Mouse (Mus musculus): ENCODE measurements at regions not wholly inside any gene's neighbourhood (a gene's known extent, or its start where the extent isn't known, plus 50 kb on each side); places are given as distances from the start of the nearest gene placed in this dataset.

DNA sequence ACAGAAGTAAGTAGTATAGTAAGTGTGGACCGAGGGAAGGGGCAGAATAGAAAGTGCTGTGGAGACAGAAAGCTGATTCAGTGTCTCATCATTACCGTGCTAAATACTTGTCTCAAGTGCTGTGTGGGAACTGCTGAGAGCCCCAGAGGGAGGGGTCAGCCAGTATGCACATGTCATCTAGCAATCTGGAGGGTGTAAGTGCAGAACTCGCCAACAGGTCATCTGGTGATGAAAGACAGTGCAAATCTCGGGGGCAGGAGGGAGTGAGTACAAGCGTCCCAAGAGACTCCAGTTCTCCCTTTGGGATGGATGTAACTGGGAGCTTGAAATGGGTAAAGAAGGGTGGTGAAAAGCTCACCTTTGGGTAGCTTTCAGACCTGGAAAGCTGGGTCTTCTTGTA is 535.7 kb downstream of the Bcl11a start:
- no peak for DNase-seq

DNA sequence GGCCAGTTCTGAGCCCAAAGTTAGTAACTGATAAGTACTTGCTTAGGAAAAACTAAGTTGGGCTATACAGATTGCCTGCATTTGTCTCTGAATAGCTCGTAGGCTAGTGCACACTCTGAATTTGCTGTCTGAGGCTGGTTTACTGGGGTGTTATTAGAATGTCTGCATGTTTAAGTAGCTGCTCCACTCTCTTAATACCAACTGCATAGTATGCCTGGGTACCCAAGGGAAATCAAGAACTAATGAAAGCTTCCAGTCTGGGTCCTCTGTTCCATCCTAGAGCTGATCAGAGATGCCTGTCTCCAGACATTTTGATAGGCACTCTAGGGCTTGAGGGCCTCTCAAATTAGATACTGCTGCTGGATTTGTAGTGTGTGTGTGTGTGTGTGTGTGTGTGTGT is 537.6 kb downstream of the Bcl11a start:
- DNase-seq: no peak

DNA sequence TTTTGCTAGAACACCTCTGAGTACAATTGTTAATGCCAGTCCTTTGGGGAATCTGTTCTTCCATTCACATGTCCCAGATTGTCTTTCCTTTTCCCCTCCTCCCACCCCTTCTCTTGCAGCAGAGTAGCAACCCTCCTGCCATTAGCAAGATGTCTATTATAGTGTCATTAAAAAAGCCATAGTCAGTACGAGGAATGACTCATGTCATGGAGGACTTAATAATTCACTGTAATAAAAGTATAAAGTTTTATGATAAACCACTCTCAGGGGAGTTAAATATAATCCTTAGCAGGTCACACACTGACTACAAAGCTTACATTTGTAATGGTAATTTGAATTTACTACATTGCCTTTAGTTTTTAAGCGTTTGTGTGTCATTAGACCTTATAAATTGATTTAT is 540.7 kb downstream of the Bcl11a start:
- no peak for DNase-seq

DNA sequence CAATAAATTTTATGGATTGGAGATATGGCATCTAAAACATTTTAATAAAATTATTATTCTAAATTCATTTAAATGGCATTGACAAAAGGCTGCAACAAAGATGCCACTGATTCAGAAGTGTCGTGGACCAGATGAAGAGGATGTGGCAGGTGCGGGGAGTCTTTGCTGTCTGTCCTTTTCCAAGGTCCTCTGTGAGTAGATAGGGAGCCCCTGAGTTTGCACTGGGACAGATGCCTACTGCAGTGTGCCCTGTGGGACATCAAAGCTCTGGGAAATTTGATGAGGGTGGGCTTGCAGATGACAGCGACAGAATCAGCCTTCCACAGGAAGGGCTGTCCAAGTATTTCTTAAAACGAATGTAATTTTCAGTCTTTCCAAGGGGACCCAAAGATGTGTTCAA is 541.2 kb downstream of the Bcl11a start:
- no peak for DNase-seq

DNA sequence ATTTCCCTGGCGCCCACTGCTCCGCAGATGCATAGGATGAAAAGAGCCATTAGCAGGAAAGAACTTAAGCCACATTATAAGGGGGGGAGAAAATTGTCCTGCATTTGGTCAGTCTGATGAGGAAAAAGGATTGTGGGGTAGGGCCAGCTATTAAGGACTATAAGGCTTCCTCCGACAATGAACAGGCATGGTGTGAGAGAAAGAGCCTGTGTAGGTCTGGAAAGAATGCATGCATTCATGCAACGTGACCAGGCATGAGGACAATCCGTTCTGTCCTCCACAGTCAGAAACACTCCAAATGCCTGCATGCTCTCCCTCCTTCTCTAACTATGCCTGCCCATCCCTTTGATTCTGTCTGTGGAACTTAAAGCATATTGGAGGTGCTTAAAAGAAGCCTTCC is 550.8 kb downstream of the Bcl11a start:
- no peak for DNase-seq

DNA sequence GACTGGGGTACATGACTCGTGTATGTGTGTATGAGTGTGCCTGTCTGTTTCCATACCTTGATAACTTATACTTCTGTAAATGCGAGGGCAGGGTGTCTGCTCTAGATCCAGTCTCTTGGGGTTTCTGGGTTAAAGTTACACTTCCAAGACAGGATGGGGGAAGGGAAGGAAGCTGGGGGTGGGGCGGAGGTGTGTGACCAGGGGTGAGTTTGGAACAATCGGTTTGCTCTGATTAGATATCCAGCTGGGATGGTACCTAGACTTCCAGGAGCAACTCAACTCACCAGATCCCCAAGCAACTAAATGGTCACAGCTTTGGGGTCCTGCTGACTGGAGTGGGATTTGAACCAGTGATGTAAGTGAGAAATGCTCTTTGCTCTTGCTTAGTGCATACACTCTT is 551.6 kb downstream of the Bcl11a start:
- no peak for DNase-seq

DNA sequence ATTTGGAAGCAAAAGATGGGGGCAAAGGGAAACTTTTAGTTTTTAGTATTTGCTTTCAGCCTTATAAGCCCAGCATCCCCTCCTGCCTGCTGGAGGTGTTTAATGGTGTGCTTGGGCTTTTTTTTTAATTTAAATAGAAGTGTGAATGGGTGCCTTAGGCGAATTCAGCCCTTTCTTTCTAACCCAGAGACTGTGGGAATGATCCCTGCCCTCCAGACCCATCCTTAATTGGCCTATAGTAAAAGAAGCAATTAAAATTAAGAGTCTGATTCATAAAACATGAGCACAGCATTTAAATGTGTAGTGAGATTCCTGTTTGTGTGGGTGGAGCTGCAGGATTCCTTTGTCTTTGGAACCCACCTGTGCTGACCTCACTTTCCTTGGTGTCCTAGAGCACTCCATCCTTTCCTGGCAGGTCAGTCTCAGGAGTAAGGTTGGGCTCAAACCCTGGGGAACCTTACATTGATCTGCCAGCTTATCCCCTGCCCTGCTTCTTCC is 552.6 kb downstream of the Bcl11a start:
- DNase-seq: no peak

DNA sequence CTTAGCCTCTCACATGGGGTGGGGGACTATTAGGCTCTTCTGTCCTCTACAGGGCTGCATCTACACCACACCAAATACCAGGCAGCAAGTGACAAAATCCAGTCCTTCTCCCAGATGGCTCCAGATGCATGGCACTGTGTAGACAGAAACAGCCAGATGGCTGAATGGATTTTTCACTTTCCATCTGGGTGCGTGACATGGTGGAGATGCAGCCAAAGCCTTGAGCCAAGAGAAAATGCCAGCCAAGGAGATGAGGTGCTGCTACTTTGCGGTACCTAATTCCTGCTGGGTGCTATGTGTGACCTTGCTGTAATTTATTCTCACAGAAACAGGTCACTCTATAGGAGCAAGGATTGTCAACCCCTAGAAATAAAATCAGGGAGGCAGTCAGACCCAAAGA is 553.8 kb downstream of the Bcl11a start:
- DNase-seq: no peak

DNA sequence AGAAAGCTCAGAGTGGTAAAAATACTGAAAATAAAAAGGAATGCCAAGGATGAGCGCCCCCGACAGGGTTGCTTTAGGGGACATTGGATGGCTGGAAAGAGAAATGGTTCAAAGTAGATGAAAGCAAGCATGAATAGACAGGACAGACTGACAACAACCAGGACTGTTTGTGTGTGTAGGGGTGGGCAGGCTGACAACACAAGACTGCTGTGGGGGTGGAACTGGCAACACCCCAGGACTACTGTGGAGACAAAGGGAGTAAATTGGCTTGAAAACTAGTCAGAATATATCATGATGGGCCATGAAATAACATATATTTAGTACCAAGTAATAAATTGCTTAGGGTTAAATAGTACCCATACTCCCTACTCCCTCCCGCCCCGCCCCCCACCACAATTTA is 558.9 kb downstream of the Bcl11a start:
- no peak for DNase-seq

DNA sequence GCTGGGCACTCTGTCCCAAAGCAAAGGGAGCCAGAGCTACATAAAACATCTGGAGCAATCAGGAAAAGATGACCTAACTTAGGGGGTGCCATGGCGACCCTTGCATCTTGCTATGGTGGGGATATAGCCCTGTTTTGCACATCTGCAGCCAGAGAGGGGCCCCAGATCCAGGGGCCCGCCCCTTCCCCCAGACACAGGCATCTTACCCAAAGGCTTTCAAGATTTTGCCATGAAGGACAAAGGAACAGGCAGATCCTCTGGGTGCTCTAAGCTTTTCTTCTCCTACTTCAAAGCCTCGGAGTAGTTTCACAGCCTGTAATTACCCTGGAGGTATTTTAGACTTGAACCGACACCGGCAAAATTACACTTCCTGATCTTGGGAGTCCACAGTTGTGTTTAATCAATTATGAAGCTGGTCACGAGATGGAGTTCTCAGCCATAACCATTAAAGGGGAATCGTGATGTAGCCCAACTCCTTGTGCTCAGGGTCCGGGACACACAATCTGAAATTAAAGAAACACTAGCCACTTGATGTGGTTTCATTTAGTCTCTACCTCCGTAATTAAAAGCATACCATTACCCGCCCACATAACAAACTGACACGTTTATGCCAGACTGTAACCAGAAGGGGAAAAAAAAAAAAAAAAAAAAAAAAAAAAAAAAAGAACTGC is 565.7 kb downstream of the Bcl11a start:
- DNase-seq: no peak

DNA sequence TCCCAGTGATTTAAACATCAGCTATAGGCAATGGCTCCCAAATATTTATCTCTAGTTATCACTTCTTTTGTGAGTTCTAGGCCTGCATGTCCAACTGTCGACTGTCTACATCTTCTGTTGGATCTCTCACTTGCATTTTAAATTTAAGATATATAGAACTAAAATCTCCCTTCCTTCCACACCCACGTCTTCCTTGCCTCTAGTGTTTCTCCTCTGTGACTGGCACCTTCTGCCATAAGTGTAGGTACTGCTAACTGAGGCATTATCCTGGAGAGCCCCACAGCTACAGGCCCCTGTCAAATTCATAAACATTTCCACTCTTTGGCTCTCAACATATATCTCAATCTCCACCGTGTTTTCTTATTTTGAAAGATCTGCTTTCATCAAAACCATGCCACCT is 575.0 kb downstream of the Bcl11a start:
- no peak for DNase-seq

DNA sequence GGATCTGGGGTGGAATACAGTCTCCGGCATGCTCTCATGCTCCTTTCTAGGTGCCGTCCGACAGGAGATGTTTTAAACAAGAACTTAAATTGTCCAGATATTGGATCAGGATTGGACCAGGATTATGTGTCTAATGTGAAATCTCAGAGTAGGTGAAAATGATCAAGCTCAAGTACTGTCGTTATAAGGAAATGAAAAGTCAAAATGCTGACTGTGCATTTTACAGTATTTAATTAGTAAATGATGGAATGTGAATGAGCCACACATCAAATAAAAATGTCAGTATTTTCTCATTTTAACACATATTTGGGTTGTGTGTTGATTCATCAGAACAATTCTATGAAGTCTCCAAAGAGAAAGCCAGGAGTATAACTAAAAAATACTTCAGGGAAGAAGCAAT is 586.2 kb downstream of the Bcl11a start:
- no peak for DNase-seq

DNA sequence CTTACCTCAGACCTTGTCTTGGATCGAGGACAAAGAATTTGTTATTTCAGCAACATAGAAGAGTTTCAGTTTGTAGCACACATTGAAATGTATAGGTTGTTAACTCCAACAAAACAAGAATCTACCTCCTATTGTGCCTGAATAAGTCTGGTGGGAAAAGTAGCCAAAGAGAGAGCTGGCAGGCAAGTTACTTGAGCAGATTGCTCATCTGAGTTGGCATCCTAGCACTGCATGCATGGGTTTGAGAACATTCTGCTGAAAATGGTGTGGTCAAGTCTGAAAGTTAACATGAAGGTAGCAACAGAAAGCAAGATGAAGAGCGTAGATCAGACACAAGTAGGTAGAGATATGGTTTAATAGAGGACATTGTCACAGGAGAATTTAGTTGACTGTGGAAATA is 587.5 kb downstream of the Bcl11a start:
- no peak for DNase-seq

DNA sequence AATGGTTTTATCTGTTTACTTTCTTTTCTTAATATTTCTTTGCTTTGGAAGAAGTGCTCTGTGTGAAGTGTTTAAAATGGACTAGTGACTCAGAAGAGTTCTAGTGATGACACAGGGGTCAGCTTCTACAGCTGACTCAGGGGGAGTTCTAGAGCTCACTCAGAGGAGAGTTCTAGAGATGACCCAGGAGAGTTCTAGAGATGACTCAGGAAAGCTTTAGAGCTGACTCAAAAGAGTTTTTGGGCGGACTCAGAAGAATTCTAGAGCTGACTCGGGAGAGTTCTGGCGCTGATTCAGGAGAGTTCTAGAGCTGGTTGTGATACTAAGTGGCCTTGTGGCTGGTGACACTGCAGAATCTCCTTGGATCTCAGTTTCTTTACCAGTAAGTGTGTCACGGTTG is 593.8 kb downstream of the Bcl11a start:
- DNase-seq: no peak

DNA sequence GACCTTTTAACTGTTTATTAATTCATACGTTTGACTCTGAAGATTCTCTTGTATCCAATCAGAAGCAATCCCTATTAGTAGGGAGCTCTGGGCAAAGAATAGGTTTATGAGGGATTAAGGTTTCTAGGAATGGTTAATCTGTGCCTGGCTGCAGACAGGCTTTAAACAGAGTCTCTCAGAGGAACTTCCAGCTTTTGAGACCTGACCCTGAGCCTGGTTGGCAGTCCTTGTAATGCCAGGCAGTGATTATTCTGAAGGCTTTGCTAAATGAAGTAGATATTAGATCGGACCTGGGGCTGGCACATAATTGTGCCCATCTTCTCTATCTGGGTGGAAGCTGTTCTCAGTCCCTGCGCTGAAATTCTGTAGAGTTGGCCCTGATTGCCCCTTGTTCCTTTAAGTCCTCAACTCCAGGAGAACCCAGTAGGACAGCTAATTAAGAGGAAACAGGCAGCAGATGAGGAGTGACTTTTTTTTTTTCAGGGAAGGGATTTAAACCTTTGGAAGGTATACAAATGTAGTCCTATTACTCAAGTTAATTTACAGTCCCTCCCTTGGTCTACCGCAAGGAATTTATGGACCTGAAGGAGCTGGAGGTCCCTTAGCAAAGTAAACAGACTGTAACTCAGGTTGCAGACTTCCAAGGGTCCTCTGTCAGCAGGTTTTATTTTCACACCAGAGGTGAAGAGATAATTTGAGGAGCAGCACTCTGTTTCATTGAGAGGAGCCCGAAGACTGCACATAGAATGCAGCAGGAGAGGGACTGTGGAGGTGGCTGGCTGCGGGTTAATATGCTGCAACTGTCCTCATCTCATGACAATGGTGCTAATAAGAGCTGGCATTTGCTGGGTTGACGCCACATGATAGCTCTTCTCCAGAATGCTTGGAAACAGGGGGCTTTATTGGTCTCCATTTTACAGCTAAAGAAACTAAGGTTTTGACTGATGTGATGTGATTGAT is 595.7 kb downstream of the Bcl11a start:
- peak; percentile 11 for DNase-seq

DNA sequence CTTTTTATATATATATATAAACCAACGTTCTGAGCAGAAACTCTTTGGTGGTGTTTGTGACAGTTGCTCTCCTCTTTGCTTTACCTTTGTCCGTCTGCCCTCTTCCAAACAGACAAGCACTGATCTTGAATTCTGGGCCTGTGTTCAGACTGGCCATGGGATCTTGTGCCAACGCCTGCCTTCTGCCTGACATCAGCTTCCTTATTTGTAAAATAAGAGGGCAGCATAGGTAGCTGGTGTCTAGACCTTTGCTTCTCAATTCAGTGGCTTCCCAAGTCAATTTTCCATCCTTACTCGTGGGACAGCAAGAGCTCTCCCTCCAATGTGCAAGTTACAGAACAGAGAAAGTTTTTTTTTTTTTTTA is 596.3 kb downstream of the Bcl11a start:
- no peak for DNase-seq

DNA sequence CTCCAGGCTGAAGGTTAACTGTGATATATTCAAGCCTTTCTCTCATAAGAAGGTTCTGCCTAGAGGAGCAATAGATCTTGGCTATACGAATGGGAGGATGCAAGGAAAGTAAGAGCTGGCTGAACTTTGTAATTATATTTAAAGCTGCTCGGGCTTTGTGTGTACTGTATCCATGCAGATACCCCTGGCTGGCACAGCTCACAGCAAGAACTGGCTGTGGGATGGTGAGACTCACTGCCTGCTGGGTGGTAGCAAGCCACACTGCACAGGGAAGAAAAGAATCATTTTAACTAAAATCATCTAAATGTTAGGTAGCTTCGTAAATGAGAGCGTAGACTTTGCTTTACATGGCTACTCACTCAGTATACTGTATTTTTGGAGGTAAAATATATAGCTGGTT is 599.2 kb downstream of the Bcl11a start:
- DNase-seq: no peak

DNA sequence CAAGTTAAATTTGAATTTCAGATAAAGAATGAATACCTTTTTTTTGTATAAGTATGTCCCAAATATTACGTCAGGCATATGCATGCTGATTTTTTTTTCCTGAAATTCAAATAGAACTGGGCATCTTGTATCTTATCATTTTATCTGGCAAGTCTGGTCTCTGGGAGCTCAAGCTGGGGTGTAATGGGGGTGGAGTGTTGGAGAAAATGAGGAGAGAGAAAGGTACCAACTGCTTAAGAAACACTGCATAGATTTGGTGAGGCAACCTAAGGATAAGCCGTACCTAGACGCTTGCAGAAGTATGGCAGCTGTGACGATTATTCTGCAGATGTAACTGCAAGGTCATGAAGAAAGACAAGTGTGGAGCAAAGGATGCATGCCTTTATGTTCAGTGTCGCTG is 601.7 kb downstream of the Bcl11a start:
- no peak for DNase-seq

DNA sequence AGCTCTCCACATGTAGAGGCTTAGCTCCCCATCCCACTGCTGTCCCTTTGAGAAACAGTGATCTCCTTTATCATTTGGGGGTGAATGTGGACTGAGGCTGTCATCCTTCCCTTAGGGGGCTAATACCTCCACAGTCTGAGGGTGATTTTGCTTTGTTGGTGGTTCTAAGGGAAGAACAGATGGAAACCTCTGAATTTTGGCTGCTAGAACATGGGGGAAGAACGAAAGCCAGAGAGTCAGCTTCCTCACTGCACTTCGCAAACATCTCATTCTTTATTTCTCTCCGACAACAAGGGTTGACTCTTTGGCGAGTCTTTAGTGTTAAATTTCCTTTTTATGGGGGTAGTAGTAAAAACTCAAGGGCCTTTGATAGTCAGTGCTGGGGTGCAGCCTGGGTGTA is 604.6 kb downstream of the Bcl11a start:
- DNase-seq: no peak

DNA sequence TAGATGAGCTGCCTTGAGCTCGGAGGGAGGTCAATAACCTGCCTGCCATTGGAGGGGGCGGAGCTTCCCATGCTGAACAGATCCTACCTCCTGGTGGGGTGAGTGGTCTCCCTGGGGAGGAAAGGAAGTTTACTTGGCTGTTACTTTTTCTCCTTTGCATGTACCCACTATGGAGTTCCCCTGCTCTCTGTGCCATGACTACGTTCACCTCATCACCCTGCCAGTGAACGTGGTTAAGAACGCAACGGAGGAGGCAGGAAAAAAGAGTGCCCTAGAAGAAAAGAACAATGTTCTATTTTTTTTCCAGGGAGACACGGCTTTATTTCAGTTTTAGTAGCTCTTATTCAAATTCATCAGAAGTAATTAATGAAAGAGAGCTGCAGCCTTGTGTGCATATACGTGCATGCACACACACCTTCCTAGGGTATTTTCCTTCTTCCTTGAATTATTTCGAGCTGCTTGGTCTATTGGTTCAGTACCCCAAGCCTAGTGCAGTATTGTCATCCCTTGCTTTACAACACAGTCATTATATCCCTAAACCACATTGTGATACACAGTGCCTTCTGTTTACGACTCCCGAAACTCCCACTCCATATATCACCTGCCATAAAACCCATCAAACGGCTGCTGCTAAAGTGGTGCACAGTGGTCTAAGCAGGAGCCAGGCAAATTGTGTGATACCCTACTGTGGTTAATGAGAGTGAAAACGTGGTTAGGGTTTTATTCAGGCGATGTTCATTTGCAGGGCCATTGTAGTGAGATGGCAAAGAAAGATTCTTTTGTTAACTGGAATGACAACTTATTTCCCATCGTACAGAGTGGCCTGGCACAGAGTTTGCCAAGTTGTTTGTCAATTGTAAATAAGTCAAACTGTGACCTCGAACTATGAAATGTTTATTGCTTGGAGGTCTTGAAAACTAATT is 608.0 kb downstream of the Bcl11a start:
- no peak for DNase-seq

DNA sequence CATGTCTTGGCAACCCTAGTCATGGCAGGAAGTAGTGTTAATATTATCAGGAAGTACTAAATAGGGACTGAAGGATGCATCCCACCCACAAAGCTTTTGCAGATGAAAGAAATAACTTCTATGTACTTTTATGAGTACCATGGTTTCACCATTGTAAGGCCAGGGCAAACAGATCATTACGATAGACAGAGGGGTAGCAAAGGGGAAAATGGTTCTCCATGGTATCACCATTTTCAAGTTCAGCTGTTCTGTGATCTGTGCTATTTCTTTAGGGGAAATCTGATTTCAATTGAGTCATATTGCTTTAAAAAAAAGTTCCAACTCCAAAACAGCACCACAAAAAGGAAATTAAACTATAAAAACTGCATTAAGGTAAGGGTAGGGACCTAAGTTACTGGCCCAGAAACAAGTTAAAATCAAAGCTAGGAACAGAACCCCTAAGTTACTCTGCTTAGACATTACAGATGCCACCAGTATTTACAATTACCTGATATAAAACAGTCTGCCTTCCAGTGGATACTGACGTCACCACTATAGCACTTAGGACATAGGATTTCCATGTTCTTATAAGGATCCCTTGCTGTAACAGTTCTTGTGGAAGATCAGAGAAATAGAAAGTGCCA is 610.4 kb downstream of the Bcl11a start:
- DNase-seq: no peak

DNA sequence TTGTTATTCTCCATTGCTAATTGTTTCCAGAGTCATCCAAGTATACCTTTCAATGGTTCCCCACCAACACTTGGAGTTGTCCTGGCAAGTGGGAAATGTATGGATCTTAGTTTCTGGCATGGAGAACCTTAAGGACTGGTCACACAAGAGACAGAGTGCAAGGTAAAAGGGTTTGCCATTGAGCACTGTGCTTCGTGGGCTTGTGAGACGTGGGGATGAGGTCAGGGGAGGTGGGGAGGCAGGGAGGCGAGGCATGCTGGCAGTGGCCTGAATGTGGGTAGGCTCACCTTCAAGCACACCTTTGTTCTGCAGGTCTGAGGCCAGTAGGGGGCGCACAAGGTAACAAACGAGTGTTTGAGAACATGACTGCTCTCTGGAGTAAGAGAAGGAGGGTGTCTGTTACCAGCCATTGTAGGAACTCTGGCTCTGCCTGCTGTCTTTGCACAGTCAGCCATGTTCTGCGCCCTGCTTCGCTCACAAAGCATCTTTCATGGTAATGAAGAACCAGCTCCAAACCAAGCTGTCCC is 612.0 kb downstream of the Bcl11a start:
- peak; percentile 39 for DNase-seq
